Mouse (Mus musculus) spleen, adult 2 months (tissue): ENCODE measurements at regions not wholly inside any gene's neighbourhood (a gene's known extent, or its start where the extent isn't known, plus 50 kb on each side); places are given as distances from the start of the nearest gene placed in this dataset.

Experiments used
- CTCF ChIP-seq: fragments of 200-500 bp; IDR thresholded peaks from 2 replicates; pipeline ENCODE4 v1.5.1; 2011; ENCODE audit warnings: mild to moderate bottlenecking, inconsistent platforms; ENCODE audit not compliant: insufficient read depth, insufficient read length, insufficient replicate concordance; ENCODE audit errors: extremely low read depth
- POLR2A ChIP-seq: fragments of 200-500 bp; IDR thresholded peaks from 2 replicates; pipeline ENCODE4 v1.6.1; 2011; ENCODE audit warnings: low read depth, low read length, inconsistent platforms

DNA sequence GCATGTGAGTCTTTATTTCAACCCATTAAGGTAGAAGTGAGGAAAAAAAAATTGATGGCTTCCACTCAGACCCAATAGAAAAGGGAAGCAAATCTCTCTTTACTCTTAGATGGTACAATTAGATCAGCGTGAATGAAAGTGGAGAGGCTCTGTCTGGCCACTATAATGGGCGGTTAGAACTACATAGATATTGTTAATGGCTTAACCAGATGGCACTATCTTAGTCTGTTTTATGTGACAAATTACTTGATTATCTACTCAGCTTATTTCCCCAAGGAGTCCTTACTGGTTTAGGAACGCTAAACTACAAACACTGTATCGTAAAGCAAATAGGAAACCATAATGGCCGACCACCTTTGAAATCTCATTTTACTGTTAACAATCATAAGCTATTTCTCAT lies 138.8 kb upstream of the Samsn1 start:
- no peak for TF ChIP-seq POLR2A
- TF ChIP-seq CTCF = no peak
